In genomic region chr6:48664750-48665149, GRCm38 (mm10) we compare ENCODE assay signal across 21 mouse cellular contexts. TPM values are rescaled to one million over a fixed set of nuclear protein-coding genes. Genes with fewer than 3 reads are reported as not detected.
DNase-seq lines count a peak whose midpoint lies in the region; ATAC-seq and TF ChIP-seq lines count a peak whose summit lies in the region.
"Had no signal": no experiment of that assay in that cellular context is flagged by ENCODE, and none has a peak within 500 bp of the region (broad histone marks: within the 10 kb centered on the region; RNA-seq: fewer than 3 reads in every experiment).

No protein-coding gene starts in this region.

- no peak overlapping the region; the same call in 1 of the 2 replicates for H3K27ac ChIP-seq in liver, adult 2 months (replicated peaks; ENCODE audit: insufficient read depth, low read depth, low read length)
- H3K27ac ChIP-seq in liver, embryonic 12.5 days, result no peak overlapping the region
- no peak overlapping the region for H3K27ac ChIP-seq in stomach, postnatal 0 days (replicated peaks)
- H3K27ac ChIP-seq in hindbrain, embryonic 14.5 days, result no peak overlapping the region
- H3K27ac ChIP-seq: embryonic facial prominence, embryonic 15.5 days; forebrain, embryonic 12.5 days; heart, adult 2 months; heart, embryonic 15.5 days; hindbrain, embryonic 13.5 days had no signal

- TF ChIP-seq CTCF in liver, adult 2 months (IDR thresholded peaks at IDR 0.05; ENCODE audit: low read depth, low read length), result no peak
- TF ChIP-seq CTCF in stomach, postnatal 0 days (IDR thresholded peaks at IDR 0.05; ENCODE audit: low read depth), result no peak

- no peak overlapping the region for H3K9ac ChIP-seq in liver, adult 2 months (ENCODE audit: low read depth, low read length)
- H3K9ac ChIP-seq in liver, embryonic 12.5 days, result no peak overlapping the region
- no peak overlapping the region for H3K9ac ChIP-seq in stomach, postnatal 0 days (ENCODE audit: low read length)
- no peak overlapping the region for H3K9ac ChIP-seq in hindbrain, embryonic 14.5 days
- H3K9ac ChIP-seq: embryonic facial prominence, embryonic 15.5 days; forebrain, embryonic 12.5 days; heart, embryonic 15.5 days; hindbrain, embryonic 13.5 days had no signal

- H3K4me3 ChIP-seq in liver, adult 2 months (ENCODE audit: insufficient read depth, low read depth, low read length), result no peak overlapping the region
- no peak overlapping the region for H3K4me3 ChIP-seq in liver, embryonic 12.5 days
- no peak overlapping the region for H3K4me3 ChIP-seq in stomach, postnatal 0 days (ENCODE audit: low read depth, low read length)
- H3K4me3 ChIP-seq in hindbrain, embryonic 14.5 days (replicated peaks; ENCODE audit: low read length), result no peak overlapping the region
- H3K4me3 ChIP-seq: embryonic facial prominence, embryonic 15.5 days; forebrain, embryonic 12.5 days; heart, adult 2 months; heart, embryonic 15.5 days; hindbrain, embryonic 13.5 days had no signal

- H3K79me2 ChIP-seq in liver, adult 2 months (ENCODE audit: control insufficient read depth, insufficient read depth, low read length), result no peaks in the 10 kb centered on the region

- no peak overlapping the region for H3K4me2 ChIP-seq in liver, embryonic 12.5 days
- H3K4me2 ChIP-seq in stomach, postnatal 0 days (replicated peaks; ENCODE audit: low read depth), result no peak overlapping the region
- no peak overlapping the region for H3K4me2 ChIP-seq in hindbrain, embryonic 14.5 days (replicated peaks)
- H3K4me2 ChIP-seq: embryonic facial prominence, embryonic 15.5 days; forebrain, embryonic 12.5 days; heart, embryonic 11.5 days; heart, embryonic 15.5 days; hindbrain, embryonic 13.5 days had no signal

- no peak for TF ChIP-seq POLR2A in liver, adult 2 months (IDR thresholded peaks at IDR 0.05; ENCODE audit: extremely low read depth, insufficient read depth, low read length)

- H3K27me3 ChIP-seq in liver, adult 2 months (ENCODE audit: control insufficient read depth, insufficient read depth, low read length), result no peaks in the 10 kb centered on the region
- no peaks in the 10 kb centered on the region for H3K27me3 ChIP-seq in liver, embryonic 12.5 days (replicated peaks)
- H3K27me3 ChIP-seq in stomach, postnatal 0 days (ENCODE audit: control insufficient read depth, insufficient read depth, low read length), result no peaks in the 10 kb centered on the region
- no peaks in the 10 kb centered on the region for H3K27me3 ChIP-seq in hindbrain, embryonic 14.5 days (ENCODE audit: control insufficient read depth, insufficient read depth, low read length)
- H3K27me3 ChIP-seq: embryonic facial prominence, embryonic 15.5 days; forebrain, embryonic 12.5 days; heart, embryonic 15.5 days; hindbrain, embryonic 13.5 days had no signal

- no peaks in the 10 kb centered on the region for H3K9me3 ChIP-seq in liver, embryonic 12.5 days (replicated peaks)
- no peaks in the 10 kb centered on the region for H3K9me3 ChIP-seq in stomach, postnatal 0 days (ENCODE audit: control insufficient read depth, low read length)
- no peaks in the 10 kb centered on the region for H3K9me3 ChIP-seq in hindbrain, embryonic 14.5 days (ENCODE audit: control insufficient read depth, low read length)
- H3K9me3 ChIP-seq: embryonic facial prominence, embryonic 15.5 days; forebrain, embryonic 12.5 days; G1E; heart, embryonic 15.5 days; hindbrain, embryonic 13.5 days had no signal

- DNase-seq in liver, adult 2 months (ENCODE audit: extremely low read depth, low read depth, low spot score), result peak; percentile 79
- peak; percentile 40 to 58 for DNase-seq in B cell, adult 2 months
- no peak for DNase-seq in stomach, postnatal 0 days (ENCODE audit: low spot score)
- no peak for DNase-seq in hindbrain, embryonic 14.5 days (ENCODE audit: low spot score)
- DNase-seq: adrenal gland, postnatal 10 days; cerebellum, adult 11 months; cerebellum, adult 8-10 months; embryo, embryonic 11 days; gastrocnemius, postnatal 10 days; heart, adult 2 months; heart, postnatal 14 days had no signal

- H3K36me3 ChIP-seq in liver, adult 2 months (ENCODE audit: control insufficient read depth, insufficient read depth, low read length), result no peaks in the 10 kb centered on the region
- no peaks in the 10 kb centered on the region for H3K36me3 ChIP-seq in liver, embryonic 12.5 days
- H3K36me3 ChIP-seq in stomach, postnatal 0 days (ENCODE audit: control insufficient read depth, insufficient read depth, low read length), result no peaks in the 10 kb centered on the region
- H3K36me3 ChIP-seq in hindbrain, embryonic 14.5 days (replicated peaks; ENCODE audit: control insufficient read depth, insufficient read depth), result no peaks in the 10 kb centered on the region
- H3K36me3 ChIP-seq: embryonic facial prominence, embryonic 15.5 days; forebrain, embryonic 12.5 days; G1E; heart, embryonic 15.5 days; hindbrain, embryonic 13.5 days had no signal

- no peak for TF ChIP-seq EP300 in stomach, postnatal 0 days (optimal IDR thresholded peaks at IDR 0.05)

- 39% methylated on average over 4 of the region's 4 CpGs for WGBS in liver, adult 2 months
- WGBS in liver, embryonic 12.5 days (ENCODE audit: insufficient replicate concordance), result 54% methylated on average over 4 of the region's 4 CpGs
- 69% methylated on average over 4 of the region's 4 CpGs for WGBS in stomach, postnatal 0 days
- 90% methylated on average over 4 of the region's 4 CpGs for WGBS in hindbrain, embryonic 14.5 days

- ATAC-seq in liver, embryonic 12.5 days, result no peak
- peak; percentile 28 for ATAC-seq in activated CD4-positive, CD25-positive, alpha-beta regulatory T cell, adult 4 months
- peak; percentile 54; the same call in 1 of the 2 replicates for ATAC-seq in neutrophil, adult 5-6 weeks (ENCODE audit: extremely low read depth, insufficient number of reproducible peaks, low FRiP score, poor library complexity, severe bottlenecking)
- ATAC-seq in stomach, postnatal 0 days (ENCODE audit: low FRiP score, low TSS enrichment), result no peak
- ATAC-seq in hindbrain, embryonic 14.5 days (ENCODE audit: low FRiP score), result no peak
- ATAC-seq: forebrain, embryonic 16.5 days had no signal

- peaks cover 17% of the 10 kb centered on the region for H3K4me1 ChIP-seq in liver, adult 2 months (ENCODE audit: control insufficient read depth, insufficient read depth, low read length)
- no peaks in the 10 kb centered on the region; the same call in 1 of the 2 replicates for H3K4me1 ChIP-seq in liver, embryonic 12.5 days
- no peaks in the 10 kb centered on the region for H3K4me1 ChIP-seq in stomach, postnatal 0 days (replicated peaks; ENCODE audit: control insufficient read depth, insufficient read depth)
- H3K4me1 ChIP-seq in hindbrain, embryonic 14.5 days (replicated peaks; ENCODE audit: control insufficient read depth, insufficient read depth, low read length), result no peaks in the 10 kb centered on the region
- H3K4me1 ChIP-seq: embryonic facial prominence, embryonic 15.5 days; forebrain, embryonic 12.5 days; heart, embryonic 15.5 days; hindbrain, embryonic 13.5 days had no signal

RNA-seq across cellular contexts. Expression of gene Gimap9, which starts 11.2 kb away (rescaled TPM):
- total RNA-seq in liver, adult 2 months (2014; rRNA removed), result 11.6 and 12.2 TPM in 2 replicates
- 4.2 and 6.3 TPM in 2 replicates for polyA plus RNA-seq in liver, adult 2 months (2012; rRNA removed)
- 11.4 and 12.9 TPM in 2 replicates for polyA plus RNA-seq in liver, embryonic 12.5 days (2016; fragmentation: Nextera tagmentation; extraction: Ambion mirVana)
- polyA plus RNA-seq in activated CD4-positive, CD25-positive, alpha-beta regulatory T cell, adult 4 months (2017; shearing (Covaris generic)), result 100 to 1,000 TPM; 237 to 239 TPM
- total RNA-seq in neutrophil, adult 5-6 weeks (2017), result 132 and 133 TPM in 2 replicates
- 3.2 and 3.5 TPM in 2 replicates for polyA plus RNA-seq in stomach, postnatal 0 days (2015; fragmentation: Nextera tagmentation; extraction: Ambion mirVana)
- polyA plus RNA-seq in hindbrain, embryonic 14.5 days (2014; fragmentation: Nextera tagmentation; extraction: Ambion mirVana), result 1.2 and 1.6 TPM in 2 replicates

RNA-seq across cellular contexts. Expression of gene Gimap8, which starts 17.7 kb away (rescaled TPM):
- 6.1 and 6.4 TPM in 2 replicates for total RNA-seq in liver, adult 2 months (2014; rRNA removed)
- 1.0 and 1.4 TPM in 2 replicates for polyA plus RNA-seq in liver, adult 2 months (2012; rRNA removed)
- 0.93 and 1.0 TPM in 2 replicates for polyA plus RNA-seq in liver, embryonic 12.5 days (2016; fragmentation: Nextera tagmentation; extraction: Ambion mirVana)
- polyA plus RNA-seq in activated CD4-positive, CD25-positive, alpha-beta regulatory T cell, adult 4 months (2017; shearing (Covaris generic)), result 100 to 1,000 TPM in 1 of 2 experiments, 10 to 100 TPM in 1; 97.4 to 135 TPM
- total RNA-seq in neutrophil, adult 5-6 weeks (2017), result 270 and 290 TPM in 2 replicates
- 0.74 and 0.93 TPM in 2 replicates for polyA plus RNA-seq in stomach, postnatal 0 days (2015; fragmentation: Nextera tagmentation; extraction: Ambion mirVana)
- polyA plus RNA-seq in hindbrain, embryonic 14.5 days (2014; fragmentation: Nextera tagmentation; extraction: Ambion mirVana), result 0.12 and 0.16 TPM in 2 replicates
- polyA plus RNA-seq: G1E had no signal

RNA-seq across cellular contexts. Expression of gene Gimap4, which starts 19.6 kb away (rescaled TPM):
- 11.9 and 15.1 TPM in 2 replicates for total RNA-seq in liver, adult 2 months (2014; rRNA removed)
- polyA plus RNA-seq in liver, adult 2 months (2012; rRNA removed), result 3.9 and 5.5 TPM in 2 replicates
- polyA plus RNA-seq in liver, embryonic 12.5 days (2016; fragmentation: Nextera tagmentation; extraction: Ambion mirVana), result 15.7 and 15.9 TPM in 2 replicates
- 1,000 to 10,000 TPM; 1,705 to 1,816 TPM for polyA plus RNA-seq in activated CD4-positive, CD25-positive, alpha-beta regulatory T cell, adult 4 months (2017; shearing (Covaris generic))
- total RNA-seq in neutrophil, adult 5-6 weeks (2017), result 627 and 688 TPM in 2 replicates
- polyA plus RNA-seq in stomach, postnatal 0 days (2015; fragmentation: Nextera tagmentation; extraction: Ambion mirVana), result 8.0 and 8.5 TPM in 2 replicates
- polyA plus RNA-seq in hindbrain, embryonic 14.5 days (2014; fragmentation: Nextera tagmentation; extraction: Ambion mirVana), result 1.5 and 1.9 TPM in 2 replicates
- total RNA-seq: G1E had no signal
- polyA plus RNA-seq: G1E had no signal

RNA-seq across cellular contexts. Expression of gene AI854703, which starts 38.2 kb away (rescaled TPM):
- total RNA-seq in liver, adult 2 months (2014; rRNA removed), result under 0.01 TPM in 2 replicates
- 0.06 and 0.10 TPM in 2 replicates for polyA plus RNA-seq in liver, adult 2 months (2012; rRNA removed)
- 0.30 and 0.50 TPM in 2 replicates for polyA plus RNA-seq in liver, embryonic 12.5 days (2016; fragmentation: Nextera tagmentation; extraction: Ambion mirVana)
- polyA plus RNA-seq in activated CD4-positive, CD25-positive, alpha-beta regulatory T cell, adult 4 months (2017; shearing (Covaris generic)), result 1 to 10 TPM; 1.2 to 1.7 TPM
- total RNA-seq in neutrophil, adult 5-6 weeks (2017), result 0.12 and 0.35 TPM in 2 replicates
- 0.76 TPM in 2 replicates for polyA plus RNA-seq in stomach, postnatal 0 days (2015; fragmentation: Nextera tagmentation; extraction: Ambion mirVana)
- 23.1 and 25.7 TPM in 2 replicates for polyA plus RNA-seq in hindbrain, embryonic 14.5 days (2014; fragmentation: Nextera tagmentation; extraction: Ambion mirVana)
- polyA plus RNA-seq: G1E had no signal

RNA-seq across cellular contexts. Expression of gene Gimap6, which starts 43.3 kb away (rescaled TPM):
- 13.9 and 19.1 TPM in 2 replicates for total RNA-seq in liver, adult 2 months (2014; rRNA removed)
- 2.6 and 2.8 TPM in 2 replicates for polyA plus RNA-seq in liver, adult 2 months (2012; rRNA removed)
- polyA plus RNA-seq in liver, embryonic 12.5 days (2016; fragmentation: Nextera tagmentation; extraction: Ambion mirVana), result 11.7 and 12.7 TPM in 2 replicates
- polyA plus RNA-seq in activated CD4-positive, CD25-positive, alpha-beta regulatory T cell, adult 4 months (2017; shearing (Covaris generic)), result 100 to 1,000 TPM; 849 to 944 TPM
- 892 and 934 TPM in 2 replicates for total RNA-seq in neutrophil, adult 5-6 weeks (2017)
- 11.3 and 13.0 TPM in 2 replicates for polyA plus RNA-seq in stomach, postnatal 0 days (2015; fragmentation: Nextera tagmentation; extraction: Ambion mirVana)
- polyA plus RNA-seq in hindbrain, embryonic 14.5 days (2014; fragmentation: Nextera tagmentation; extraction: Ambion mirVana), result 7.2 and 8.7 TPM in 2 replicates

Comparison
In these comparisons a context has a peak if more than half of its experiments do, and no peak if none do; other contexts are left out.
1. DNase-seq: peak in liver, adult 2 months (single experiment) and B cell, adult 2 months (2 of 2); none in stomach, postnatal 0 days (single experiment) and hindbrain, embryonic 14.5 days (single experiment).
2. ATAC-seq: peak in activated CD4-positive, CD25-positive, alpha-beta regulatory T cell, adult 4 months (single experiment) and neutrophil, adult 5-6 weeks (single experiment); none in liver, embryonic 12.5 days (single experiment), stomach, postnatal 0 days (single experiment) and hindbrain, embryonic 14.5 days (single experiment).
3. RNA of gene Gimap9, which starts 11.2 kb away (polyA plus RNA-seq): 237 to 239 TPM in activated CD4-positive, CD25-positive, alpha-beta regulatory T cell, adult 4 months; 11.4 to 12.9 TPM in liver, embryonic 12.5 days, 4.2 to 6.3 TPM in liver, adult 2 months, 3.2 to 3.5 TPM in stomach, postnatal 0 days and 1.2 to 1.6 TPM in hindbrain, embryonic 14.5 days; every median in the first group is over 10 times any median in the second.
4. RNA of gene Gimap8, which starts 17.7 kb away (polyA plus RNA-seq): 97.4 to 135 TPM in activated CD4-positive, CD25-positive, alpha-beta regulatory T cell, adult 4 months; 1.0 to 1.4 TPM in liver, adult 2 months, 0.93 to 1.0 TPM in liver, embryonic 12.5 days, 0.74 to 0.93 TPM in stomach, postnatal 0 days and 0.12 to 0.16 TPM in hindbrain, embryonic 14.5 days; every median in the first group is over 10 times any median in the second.
5. RNA of gene Gimap4, which starts 19.6 kb away (polyA plus RNA-seq): 1,705 to 1,816 TPM in activated CD4-positive, CD25-positive, alpha-beta regulatory T cell, adult 4 months; 15.7 to 15.9 TPM in liver, embryonic 12.5 days, 8.0 to 8.5 TPM in stomach, postnatal 0 days, 3.9 to 5.5 TPM in liver, adult 2 months and 1.5 to 1.9 TPM in hindbrain, embryonic 14.5 days; every median in the first group is over 100 times any median in the second.